Mouse (Mus musculus) hindbrain, embryonic 14.5 days (tissue): ENCODE results near the gene Celf2. TPM values are rescaled to one million over a fixed set of nuclear protein-coding genes. Genes with fewer than 3 reads are reported as not detected.

ENCODE experiments used
- ATAC-seq: fragments of 200-750 bp; cut with Nextera tagmentation; 2 replicates; pipeline ENCODE4 v1.8.0; 2017; ENCODE audit warnings: moderate number of reproducible peaks, mild to moderate bottlenecking, moderate TSS enrichment, moderate library complexity; ENCODE audit not compliant: low FRiP score
- DNase-seq: peaks from one replicate; pipeline ENCODE4 v3.0.0-alpha.2; 2015; ENCODE audit warnings: low spot score
- H3K27ac ChIP-seq: fragments of 300-500 bp; sonication (generic); 2 replicates; pipeline ENCODE4 v1.5.1; 2014; ENCODE audit warnings: mild to moderate bottlenecking, moderate library complexity
- H3K27me3 ChIP-seq: fragments of 300-500 bp; sonication (generic); 2 replicates; pipeline ENCODE4 v1.6.1; 2014; ENCODE audit warnings: mild to moderate bottlenecking, low read length, mixed read lengths; ENCODE audit not compliant: control insufficient read depth, insufficient read depth
- H3K36me3 ChIP-seq: fragments of 300-500 bp; sonication (generic); replicated peaks from 2 replicates; pipeline ENCODE4 v1.6.1; 2014; ENCODE audit not compliant: control insufficient read depth, insufficient read depth
- H3K4me1 ChIP-seq: fragments of 300-500 bp; sonication (generic); replicated peaks from 2 replicates; pipeline ENCODE4 v1.6.1; 2014; ENCODE audit warnings: antibody characterized with exemption, low read length, mixed read lengths; ENCODE audit not compliant: control insufficient read depth, insufficient read depth
- H3K4me2 ChIP-seq: fragments of 300-500 bp; sonication (generic); replicated peaks from 2 replicates; pipeline ENCODE4 v1.6.1; 2014; ENCODE audit warnings: mild to moderate bottlenecking, moderate library complexity
- H3K4me3 ChIP-seq: fragments of 300-500 bp; sonication (generic); replicated peaks from 2 replicates; pipeline ENCODE4 v1.5.1; 2014; ENCODE audit warnings: mild to moderate bottlenecking, low read length
- H3K9ac ChIP-seq: fragments of 300-500 bp; sonication (generic); 2 replicates; pipeline ENCODE4 v1.6.1; 2014
- H3K9me3 ChIP-seq: fragments of 300-500 bp; sonication (generic); 2 replicates; pipeline ENCODE4 v1.6.1; 2016; ENCODE audit warnings: low read length; ENCODE audit not compliant: control insufficient read depth
- WGBS: fragments of 180-500 bp; shearing (Covaris S2); extraction: QIAGEN DNeasy Blood & Tissue Kit; methylation state at CpG from one replicate; pipeline ENCODE4 v1.1.7; 2014; 5-methylcytosine and 5-hydroxymethylcytosine counted together
- polyA plus RNA-seq: library from polyadenylated mRNA; unstranded; fragments of >200 nt; fragmentation: Nextera tagmentation; extraction: Ambion mirVana; gene quantifications from 2 replicates; pipeline ENCODE4 v1.2.1, GENCODE M21; 2014

Celf2 gene
- polyA plus RNA-seq, 1 experiment from 2014 or later, result 131 TPM

DNA sequence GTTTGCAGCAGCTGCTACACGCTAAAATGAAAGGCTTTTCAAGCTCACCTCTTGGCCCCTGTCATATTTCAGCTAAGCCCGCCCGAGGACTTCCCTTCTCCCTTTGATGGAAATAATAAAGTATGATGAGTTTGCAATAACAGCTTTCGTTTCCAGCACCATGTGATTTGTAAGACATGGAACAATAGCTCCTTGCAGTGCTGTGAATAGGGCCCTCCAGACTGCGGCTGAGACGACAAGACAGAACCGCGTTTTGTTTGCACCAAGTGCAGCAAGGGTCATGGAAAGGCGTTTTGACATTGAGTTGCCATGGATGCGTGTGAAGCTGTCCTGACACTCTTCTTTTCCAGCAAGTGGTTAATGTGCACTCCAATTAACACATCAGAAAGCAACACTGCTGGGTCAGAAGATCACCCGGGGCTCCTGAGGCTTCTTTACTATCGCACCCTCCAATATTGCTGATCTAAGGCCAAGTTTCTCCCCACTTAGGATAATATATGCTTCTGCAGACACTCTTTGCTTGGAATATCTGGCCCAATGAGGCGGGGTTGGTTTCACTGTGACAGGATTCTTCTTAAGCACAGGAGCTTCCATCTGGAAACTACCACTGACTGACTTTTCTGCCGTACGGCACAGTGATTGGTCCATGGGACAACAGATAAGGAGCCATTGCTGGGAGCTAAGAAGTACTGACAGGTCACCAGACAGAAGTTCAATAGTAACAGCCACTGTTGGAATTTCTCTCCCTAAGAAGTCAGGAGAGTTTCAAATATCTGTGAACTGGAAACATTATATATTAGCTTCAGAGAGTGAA, 301.5 kb downstream of the Celf2 start:
- Histone ChIP-seq H3K9ac (no peak overlapping the region), H3K36me3 (no peaks in the 10 kb centered on the region), H3K4me3 (no peak overlapping the region), H3K9me3 (no peaks in the 10 kb centered on the region), H3K4me1 (peaks cover 9% of the 10 kb centered on the region), H3K4me2 (no peak overlapping the region), H3K27ac (no peak overlapping the region), H3K27me3 (no peaks in the 10 kb centered on the region)
- DNase-seq, result no peak
- ATAC-seq, result peak; percentile 69; the same call in 1 of the 2 replicates
- 20% methylated on average over 15 of the region's 15 CpGs for WGBS

DNA sequence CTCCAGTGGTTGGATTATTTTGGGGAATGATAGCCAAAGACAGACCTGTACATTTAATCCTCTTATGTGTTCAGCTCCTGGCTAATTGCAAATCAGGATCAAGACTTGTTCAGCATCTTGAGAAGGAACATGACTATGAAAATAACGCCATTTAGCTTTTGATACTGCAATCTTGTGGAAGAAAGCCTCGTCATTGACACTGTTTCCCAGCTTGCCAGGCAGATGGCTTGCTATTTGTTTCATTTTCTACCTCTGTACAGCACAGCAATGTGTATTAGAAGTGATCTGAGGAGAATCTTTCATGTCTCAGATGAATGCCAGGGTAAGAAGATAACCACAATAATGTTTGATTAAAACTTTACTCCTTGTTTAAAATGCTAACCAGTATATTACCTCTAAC, 315.9 kb downstream of the Celf2 start:
- no peak for DNase-seq
- Histone ChIP-seq H3K4me2 (no peak overlapping the region), H3K9me3 (no peaks in the 10 kb centered on the region), H3K36me3 (no peaks in the 10 kb centered on the region), H3K27ac (no peak overlapping the region), H3K4me1 (no peaks in the 10 kb centered on the region), H3K9ac (no peak overlapping the region), H3K4me3 (no peak overlapping the region), H3K27me3 (no peaks in the 10 kb centered on the region)
- 89% methylated on average over 2 of the region's 2 CpGs for WGBS
- ATAC-seq, result no peak

DNA sequence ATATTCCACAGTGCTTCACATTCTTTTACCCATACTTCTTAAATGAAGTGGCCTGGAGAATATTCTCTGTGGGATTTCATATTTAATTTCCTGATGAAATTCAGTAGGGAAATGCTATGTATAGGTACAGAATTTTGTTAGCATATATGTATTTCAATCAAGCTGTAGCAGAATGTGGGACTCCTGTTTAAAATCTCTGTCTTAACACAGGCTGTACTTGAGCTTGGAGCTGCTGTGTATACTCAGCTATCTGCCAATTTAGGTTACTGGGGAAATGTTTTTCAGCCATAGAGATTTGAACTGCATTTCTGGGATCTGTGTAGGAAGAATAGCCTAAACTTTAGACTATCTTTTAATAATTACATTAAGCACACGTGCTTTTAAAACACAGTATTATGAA, 330.2 kb downstream of the Celf2 start:
- Histone ChIP-seq H3K9me3 (no peaks in the 10 kb centered on the region), H3K27me3 (no peaks in the 10 kb centered on the region), H3K4me3 (no peak overlapping the region), H3K27ac (no peak overlapping the region), H3K36me3 (no peaks in the 10 kb centered on the region), H3K4me1 (no peaks in the 10 kb centered on the region), H3K9ac (no peak overlapping the region), H3K4me2 (no peak overlapping the region)
- no peak for DNase-seq
- no peak for ATAC-seq
- WGBS, result 81% methylated on average over 1 of the region's 1 CpGs

- no peak overlapping the region for H3K4me2 ChIP-seq
- H3K27ac ChIP-seq, result no peak overlapping the region
- H3K9ac ChIP-seq, result no peak overlapping the region
- H3K36me3 ChIP-seq, result no peaks in the 10 kb centered on the region
- H3K9me3 ChIP-seq, result no peaks in the 10 kb centered on the region
- DNase-seq, result no peak
- ATAC-seq, result no peak
- no peaks in the 10 kb centered on the region for H3K4me1 ChIP-seq
- no peak overlapping the region for H3K4me3 ChIP-seq
- WGBS, result 75% methylated on average over 11 of the region's 11 CpGs
- no peaks in the 10 kb centered on the region for H3K27me3 ChIP-seq
Measured at GRCm38 (mm10) chr2:7173271-7174064, 335.9 kb downstream of the Celf2 start.

DNA sequence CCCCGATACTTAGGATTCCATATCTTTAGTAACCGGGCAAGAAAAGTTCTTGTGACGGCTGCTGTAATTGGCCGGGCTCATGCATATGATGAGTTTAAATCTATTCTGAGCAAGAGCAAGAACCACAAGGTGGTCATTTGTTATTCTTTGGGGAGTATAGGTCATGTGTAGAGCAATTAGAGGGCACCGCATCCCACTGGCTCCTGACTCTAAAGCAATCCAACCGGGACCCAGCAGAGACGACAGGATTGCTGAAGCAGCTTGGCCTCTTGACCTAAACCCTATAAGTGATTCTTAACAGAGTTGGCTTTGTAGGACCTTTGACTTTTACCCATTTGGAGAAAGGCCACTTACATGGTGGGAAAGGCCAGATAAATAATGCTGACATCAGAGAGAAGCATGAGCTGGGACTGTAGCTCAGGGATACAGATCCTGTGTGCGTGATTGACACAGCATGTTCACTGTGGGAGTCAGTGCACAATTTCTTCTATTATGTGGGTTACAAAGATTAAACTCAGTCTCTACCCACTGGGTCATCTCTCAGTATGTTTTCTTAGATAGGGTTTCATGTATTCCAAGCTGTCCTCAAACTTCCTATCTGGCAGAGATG, 338.2 kb downstream of the Celf2 start:
- H3K36me3 ChIP-seq, result no peaks in the 10 kb centered on the region
- 49% methylated on average over 8 of the region's 8 CpGs for WGBS
- H3K27ac ChIP-seq, result no peak overlapping the region
- H3K9me3 ChIP-seq, result no peaks in the 10 kb centered on the region
- no peak for DNase-seq
- ATAC-seq, result no peak
- H3K4me1 ChIP-seq, result no peaks in the 10 kb centered on the region
- H3K4me3 ChIP-seq, result no peak overlapping the region
- H3K4me2 ChIP-seq, result no peak overlapping the region
- no peaks in the 10 kb centered on the region for H3K27me3 ChIP-seq
- H3K9ac ChIP-seq, result no peak overlapping the region

DNA sequence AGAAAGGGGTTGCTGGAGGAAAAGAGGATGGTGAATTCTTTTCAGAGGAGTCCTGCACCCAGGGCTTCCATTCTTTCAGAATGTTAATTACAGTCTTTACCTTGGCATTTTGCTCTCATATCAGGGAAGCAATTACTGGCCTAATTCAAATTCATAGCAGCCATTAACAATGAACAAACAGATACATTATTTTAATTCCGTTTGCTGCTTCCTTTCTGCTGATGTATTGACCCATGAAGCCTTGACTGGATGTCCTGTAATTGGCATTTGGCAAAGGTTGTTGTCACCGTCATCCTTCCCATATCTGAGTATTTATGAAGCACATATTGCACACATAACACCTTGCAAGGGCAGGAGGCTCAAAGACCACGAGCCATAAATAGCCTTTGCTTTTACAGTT, 343.6 kb downstream of the Celf2 start:
- DNase-seq, result no peak
- no peak overlapping the region for H3K27ac ChIP-seq
- 55% methylated on average over 3 of the region's 3 CpGs for WGBS
- no peak for ATAC-seq
- H3K4me2 ChIP-seq, result no peak overlapping the region
- H3K27me3 ChIP-seq, result no peaks in the 10 kb centered on the region
- no peaks in the 10 kb centered on the region for H3K36me3 ChIP-seq
- H3K9ac ChIP-seq, result no peak overlapping the region
- no peaks in the 10 kb centered on the region for H3K9me3 ChIP-seq
- H3K4me1 ChIP-seq, result no peaks in the 10 kb centered on the region
- H3K4me3 ChIP-seq, result no peak overlapping the region

- H3K9me3 ChIP-seq, result no peaks in the 10 kb centered on the region
- no peak overlapping the region for H3K4me2 ChIP-seq
- no peak overlapping the region for H3K27ac ChIP-seq
- 71% methylated on average over 6 of the region's 6 CpGs for WGBS
- ATAC-seq, result no peak
- DNase-seq, result no peak
- no peaks in the 10 kb centered on the region for H3K27me3 ChIP-seq
- no peaks in the 10 kb centered on the region for H3K4me1 ChIP-seq
- no peak overlapping the region for H3K4me3 ChIP-seq
- no peak overlapping the region for H3K9ac ChIP-seq
- H3K36me3 ChIP-seq, result no peaks in the 10 kb centered on the region
Measured at GRCm38 (mm10) chr2:7160108-7160507, 349.3 kb downstream of the Celf2 start.

DNA sequence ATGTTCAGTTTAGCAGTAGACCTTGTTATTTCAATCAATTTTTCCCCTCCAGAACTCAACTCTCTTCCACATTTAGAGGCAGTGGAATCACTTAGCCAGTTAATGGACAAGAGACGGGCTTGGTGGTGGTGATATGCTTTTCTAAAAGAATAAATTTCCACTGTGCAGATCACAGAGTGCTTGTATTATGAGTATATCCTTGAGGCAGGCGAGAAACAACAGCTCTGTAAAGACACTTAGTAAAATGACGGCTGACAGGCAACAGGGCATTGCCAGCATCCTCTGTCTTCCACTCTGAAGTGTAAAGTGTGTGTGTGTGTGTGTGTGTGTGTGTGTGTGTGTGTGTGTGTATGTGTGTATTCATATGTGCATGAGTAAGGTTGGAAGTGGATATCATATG, 362.1 kb downstream of the Celf2 start:
- Histone ChIP-seq H3K9ac (no peak overlapping the region), H3K9me3 (no peaks in the 10 kb centered on the region), H3K4me3 (no peak overlapping the region), H3K27me3 (no peaks in the 10 kb centered on the region), H3K27ac (no peak overlapping the region), H3K4me2 (no peak overlapping the region), H3K36me3 (no peaks in the 10 kb centered on the region), H3K4me1 (no peaks in the 10 kb centered on the region; the same call in 1 of the 2 replicates)
- no peak for ATAC-seq
- DNase-seq, result no peak
- 64% methylated on average over 3 of the region's 3 CpGs for WGBS

GRCm38 (mm10) chr2:7145541-7146043, 363.8 kb downstream of the Celf2 start:
- Histone ChIP-seq H3K4me3 (no peak overlapping the region), H3K36me3 (no peaks in the 10 kb centered on the region), H3K27me3 (no peaks in the 10 kb centered on the region), H3K27ac (no peak overlapping the region), H3K4me2 (no peak overlapping the region), H3K9ac (no peak overlapping the region), H3K4me1 (no peaks in the 10 kb centered on the region; the same call in 1 of the 2 replicates), H3K9me3 (no peaks in the 10 kb centered on the region)
- no peak for ATAC-seq
- WGBS, result 94% methylated on average over 4 of the region's 4 CpGs
- DNase-seq, result no peak
